Mouse (Mus musculus) hindbrain, embryonic 14.5 days (tissue): ENCODE data around the gene Tanc1. TPM values are rescaled to one million over a fixed set of nuclear protein-coding genes. Genes with fewer than 3 reads are reported as not detected.

Experiments
- ATAC-seq: fragments of 200-750 bp; cut with Nextera tagmentation; 2 replicates; pipeline ENCODE4 v1.8.0; 2017; ENCODE audit warnings: moderate number of reproducible peaks, mild to moderate bottlenecking, moderate TSS enrichment, moderate library complexity; ENCODE audit not compliant: low FRiP score
- DNase-seq: peaks from one replicate; pipeline ENCODE4 v3.0.0-alpha.2; 2015; ENCODE audit warnings: low spot score
- H3K27ac ChIP-seq: fragments of 300-500 bp; sonication (generic); 2 replicates; pipeline ENCODE4 v1.5.1; 2014; ENCODE audit warnings: mild to moderate bottlenecking, moderate library complexity
- H3K27me3 ChIP-seq: fragments of 300-500 bp; sonication (generic); 2 replicates; pipeline ENCODE4 v1.6.1; 2014; ENCODE audit warnings: mild to moderate bottlenecking, low read length, mixed read lengths; ENCODE audit not compliant: control insufficient read depth, insufficient read depth
- H3K36me3 ChIP-seq: fragments of 300-500 bp; sonication (generic); replicated peaks from 2 replicates; pipeline ENCODE4 v1.6.1; 2014; ENCODE audit not compliant: control insufficient read depth, insufficient read depth
- H3K4me1 ChIP-seq: fragments of 300-500 bp; sonication (generic); replicated peaks from 2 replicates; pipeline ENCODE4 v1.6.1; 2014; ENCODE audit warnings: antibody characterized with exemption, low read length, mixed read lengths; ENCODE audit not compliant: control insufficient read depth, insufficient read depth
- H3K4me2 ChIP-seq: fragments of 300-500 bp; sonication (generic); replicated peaks from 2 replicates; pipeline ENCODE4 v1.6.1; 2014; ENCODE audit warnings: mild to moderate bottlenecking, moderate library complexity
- H3K4me3 ChIP-seq: fragments of 300-500 bp; sonication (generic); replicated peaks from 2 replicates; pipeline ENCODE4 v1.5.1; 2014; ENCODE audit warnings: mild to moderate bottlenecking, low read length
- H3K9ac ChIP-seq: fragments of 300-500 bp; sonication (generic); 2 replicates; pipeline ENCODE4 v1.6.1; 2014
- H3K9me3 ChIP-seq: fragments of 300-500 bp; sonication (generic); 2 replicates; pipeline ENCODE4 v1.6.1; 2016; ENCODE audit warnings: low read length; ENCODE audit not compliant: control insufficient read depth
- WGBS: fragments of 180-500 bp; shearing (Covaris S2); extraction: QIAGEN DNeasy Blood & Tissue Kit; methylation state at CpG from one replicate; pipeline ENCODE4 v1.1.7; 2014; 5-methylcytosine and 5-hydroxymethylcytosine counted together
- polyA plus RNA-seq: library from polyadenylated mRNA; unstranded; fragments of >200 nt; fragmentation: Nextera tagmentation; extraction: Ambion mirVana; gene quantifications from 2 replicates; pipeline ENCODE4 v1.2.1, GENCODE M21; 2014

The Tanc1 gene
- polyA plus RNA-seq, 1 experiment from 2014 or later, result 7.9 TPM

DNA sequence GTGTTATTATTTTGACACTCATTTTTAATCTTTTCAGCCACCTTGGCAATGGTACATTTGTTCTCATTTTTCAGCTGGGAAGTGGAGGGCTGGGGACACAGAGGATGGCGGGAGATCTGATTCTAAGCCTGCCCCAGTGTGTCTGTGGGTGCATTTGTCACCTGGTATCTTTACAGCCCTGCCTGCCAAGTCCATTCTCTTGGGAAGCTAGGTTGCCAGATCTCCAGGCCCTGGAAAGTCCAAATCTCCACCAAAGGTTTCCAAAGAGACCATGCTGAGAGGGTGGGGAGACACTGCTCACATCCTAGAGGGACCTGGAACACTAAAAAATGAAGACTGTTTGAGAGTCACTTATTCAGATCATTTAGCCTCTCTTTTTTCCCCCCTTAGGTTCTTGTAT, 199.4 kb downstream of the Tanc1 start:
- Histone ChIP-seq H3K4me2 (no peak overlapping the region), H3K9ac (no peak overlapping the region), H3K27ac (no peak overlapping the region), H3K36me3 (no peaks in the 10 kb centered on the region), H3K4me3 (no peak overlapping the region), H3K9me3 (no peaks in the 10 kb centered on the region), H3K4me1 (peaks cover 10% of the 10 kb centered on the region; the same call in 1 of the 2 replicates), H3K27me3 (no peaks in the 10 kb centered on the region)
- ATAC-seq (no peak), DNase-seq (no peak)
- WGBS, result 45% methylated on average over 1 of the region's 1 CpGs

DNA sequence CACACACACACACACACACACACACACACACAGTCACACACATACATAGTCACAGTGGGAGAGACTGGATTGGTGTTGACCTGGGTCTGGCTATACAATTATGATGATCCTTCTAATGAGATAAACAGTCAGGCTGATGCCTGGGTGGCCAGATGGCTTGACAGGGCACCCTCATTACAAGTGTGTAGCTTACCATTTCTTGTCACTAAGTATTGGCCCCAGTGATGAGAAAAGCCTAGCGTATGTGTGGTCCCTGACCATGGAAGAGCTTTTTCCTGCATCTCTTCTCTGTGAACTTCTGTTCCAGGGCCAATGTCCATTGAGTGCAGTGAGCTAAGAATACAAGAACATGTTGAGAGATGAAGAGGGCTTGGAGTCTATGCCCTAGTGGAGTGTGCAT, 200.8 kb downstream of the Tanc1 start:
- no peak for DNase-seq
- Histone ChIP-seq H3K9me3 (no peaks in the 10 kb centered on the region), H3K4me2 (no peak overlapping the region), H3K36me3 (no peaks in the 10 kb centered on the region), H3K27ac (no peak overlapping the region), H3K9ac (no peak overlapping the region), H3K4me3 (no peak overlapping the region), H3K4me1 (peaks cover 10% of the 10 kb centered on the region; the same call in 1 of the 2 replicates), H3K27me3 (no peaks in the 10 kb centered on the region)
- no peak for ATAC-seq
- 89% methylated on average over 1 of the region's 1 CpGs for WGBS

DNA sequence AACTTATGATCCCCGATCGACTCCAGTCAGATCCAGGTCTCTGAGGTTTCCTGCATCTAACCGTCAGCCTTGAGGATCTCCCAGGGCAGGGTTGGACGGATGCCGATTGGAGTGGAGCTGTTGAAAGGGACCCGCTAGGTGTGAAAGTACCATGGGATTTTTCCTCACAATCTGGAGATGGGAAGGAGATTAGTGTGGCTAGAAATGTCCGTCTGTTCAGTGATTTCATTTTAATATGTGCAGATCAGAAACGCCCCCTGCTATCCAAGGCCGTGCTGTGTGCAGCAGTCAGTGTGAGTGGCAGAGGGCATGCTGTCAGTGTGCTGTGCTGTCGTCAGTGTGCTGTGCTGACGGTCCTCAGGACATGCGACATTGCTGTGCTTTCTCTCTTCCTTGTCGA, 201.6 kb downstream of the Tanc1 start:
- Histone ChIP-seq H3K4me3 (no peak overlapping the region), H3K9ac (no peak overlapping the region), H3K4me1 (peaks cover 10% of the 10 kb centered on the region; the same call in 1 of the 2 replicates), H3K36me3 (no peaks in the 10 kb centered on the region), H3K4me2 (no peak overlapping the region), H3K27me3 (no peaks in the 10 kb centered on the region), H3K27ac (0 out of 2 replicates have a peak overlapping the region, but pooled peaks have one; percentile 9), H3K9me3 (no peaks in the 10 kb centered on the region)
- DNase-seq, result no peak
- no peak for ATAC-seq
- 76% methylated on average over 13 of the region's 13 CpGs for WGBS

- Histone ChIP-seq H3K27me3 (no peaks in the 10 kb centered on the region), H3K4me1 (peaks cover 8% of the 10 kb centered on the region; the same call in 1 of the 2 replicates), H3K9me3 (no peaks in the 10 kb centered on the region), H3K27ac (no peak overlapping the region), H3K36me3 (no peaks in the 10 kb centered on the region), H3K4me3 (no peak overlapping the region), H3K4me2 (no peak overlapping the region), H3K9ac (no peak overlapping the region)
- WGBS, result 90% methylated on average over 8 of the region's 8 CpGs
- DNase-seq, result no peak
- no peak for ATAC-seq
Observed at GRCm38 (mm10) chr2:59814997-59815396, 203.2 kb downstream of the Tanc1 start.

DNA sequence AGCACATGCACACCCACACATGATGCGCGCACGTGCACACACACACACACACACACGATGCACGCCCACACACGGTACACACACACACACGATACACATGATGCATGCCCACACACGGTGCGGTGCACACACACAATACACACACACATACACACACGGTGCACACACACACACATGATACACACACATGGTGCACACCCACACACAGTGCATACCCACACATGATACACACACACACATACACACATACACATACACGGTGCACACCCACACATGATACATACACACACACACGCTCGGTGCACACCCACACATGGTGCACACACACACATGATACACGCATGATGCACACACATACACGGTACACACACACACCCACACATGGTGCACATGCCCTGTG, 206.8 kb downstream of the Tanc1 start:
- Histone ChIP-seq H3K4me3 (no peak overlapping the region), H3K9me3 (no peaks in the 10 kb centered on the region), H3K9ac (no peak overlapping the region), H3K4me1 (no peaks in the 10 kb centered on the region), H3K36me3 (no peaks in the 10 kb centered on the region), H3K4me2 (no peak overlapping the region), H3K27ac (no peak overlapping the region), H3K27me3 (no peaks in the 10 kb centered on the region)
- DNase-seq, result no peak
- 94% methylated on average over 15 of the region's 15 CpGs for WGBS
- peak; percentile 52; the same call in 1 of the 2 replicates for ATAC-seq

- Histone ChIP-seq H3K36me3 (no peaks in the 10 kb centered on the region), H3K4me3 (no peak overlapping the region), H3K4me1 (no peaks in the 10 kb centered on the region), H3K27ac (peak overlapping the region; percentile 51), H3K27me3 (no peaks in the 10 kb centered on the region), H3K9me3 (no peaks in the 10 kb centered on the region), H3K4me2 (no peak overlapping the region), H3K9ac (0 out of 2 replicates have a peak overlapping the region, but pooled peaks have one; percentile 20)
- 69% methylated on average over 6 of the region's 6 CpGs for WGBS
- no peak for ATAC-seq
- no peak for DNase-seq
Observed at GRCm38 (mm10) chr2:59819415-59819814, 207.6 kb downstream of the Tanc1 start.

DNA sequence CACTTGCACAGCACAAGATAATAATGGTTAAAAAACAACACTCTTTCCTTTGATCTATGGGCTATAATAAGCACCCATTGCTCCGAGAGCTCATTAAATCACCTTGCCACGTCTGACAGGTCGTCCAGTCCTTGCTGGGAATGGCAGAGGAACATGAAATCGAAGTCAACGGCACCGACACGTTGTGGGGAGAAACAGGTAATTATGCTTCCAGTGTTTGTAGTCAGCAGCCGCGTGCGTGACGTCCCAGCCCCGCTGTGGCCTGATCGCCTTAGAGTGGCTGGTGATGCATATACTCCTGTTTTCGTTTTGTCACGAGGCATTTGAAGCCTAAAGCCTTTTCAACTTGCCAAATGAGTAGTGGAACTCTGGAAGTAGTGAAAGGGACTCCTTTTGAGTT, 208.2 kb downstream of the Tanc1 start:
- ATAC-seq, result no peak
- DNase-seq, result no peak
- H3K27ac ChIP-seq, result peak overlapping the region; percentile 51

GRCm38 (mm10) chr2:59821044-59821443, 209.2 kb downstream of the Tanc1 start:
- WGBS, result 92% methylated on average over 2 of the region's 2 CpGs
- no peak overlapping the region for H3K27ac ChIP-seq
- no peak overlapping the region for H3K4me2 ChIP-seq
- no peaks in the 10 kb centered on the region for H3K27me3 ChIP-seq
- no peaks in the 10 kb centered on the region for H3K36me3 ChIP-seq
- no peak overlapping the region for H3K4me3 ChIP-seq
- no peak overlapping the region for H3K9ac ChIP-seq
- no peak for DNase-seq
- no peak for ATAC-seq
- H3K4me1 ChIP-seq, result no peaks in the 10 kb centered on the region
- H3K9me3 ChIP-seq, result no peaks in the 10 kb centered on the region

More for the DNA sequence above, 208.2 kb downstream of the Tanc1 start:
- H3K4me3 ChIP-seq, result no peak overlapping the region
- 70% methylated on average over 15 of the region's 15 CpGs for WGBS
- no peak overlapping the region for H3K4me2 ChIP-seq
- no peaks in the 10 kb centered on the region for H3K36me3 ChIP-seq
- no peaks in the 10 kb centered on the region for H3K27me3 ChIP-seq
- H3K9me3 ChIP-seq, result no peaks in the 10 kb centered on the region
- H3K9ac ChIP-seq, result no peak overlapping the region
- no peaks in the 10 kb centered on the region for H3K4me1 ChIP-seq

- H3K9ac ChIP-seq, result no peak overlapping the region
- H3K9me3 ChIP-seq, result no peaks in the 10 kb centered on the region
- no peak overlapping the region for H3K27ac ChIP-seq
- no peak overlapping the region for H3K4me3 ChIP-seq
- H3K27me3 ChIP-seq, result no peaks in the 10 kb centered on the region
- H3K4me1 ChIP-seq, result peaks cover 10% of the 10 kb centered on the region
- WGBS, result 73% methylated on average over 8 of the region's 8 CpGs
- no peaks in the 10 kb centered on the region for H3K36me3 ChIP-seq
- ATAC-seq, result no peak
- DNase-seq, result no peak
- H3K4me2 ChIP-seq, result no peak overlapping the region
Observed at GRCm38 (mm10) chr2:59824289-59824688, 212.4 kb downstream of the Tanc1 start.

- WGBS, result 77% methylated on average over 4 of the region's 4 CpGs
- H3K27ac ChIP-seq, result no peak overlapping the region
- H3K4me2 ChIP-seq, result no peak overlapping the region
- peaks cover 21% of the 10 kb centered on the region for H3K4me1 ChIP-seq
- no peak for DNase-seq
- H3K9me3 ChIP-seq, result no peaks in the 10 kb centered on the region
- no peaks in the 10 kb centered on the region for H3K36me3 ChIP-seq
- no peaks in the 10 kb centered on the region for H3K27me3 ChIP-seq
- ATAC-seq, result no peak
- no peak overlapping the region for H3K4me3 ChIP-seq
- H3K9ac ChIP-seq, result no peak overlapping the region
Observed at GRCm38 (mm10) chr2:59825380-59825779, 213.5 kb downstream of the Tanc1 start.
